ENCODE assay signal across 7 mouse cellular contexts in the genomic region with DNA sequence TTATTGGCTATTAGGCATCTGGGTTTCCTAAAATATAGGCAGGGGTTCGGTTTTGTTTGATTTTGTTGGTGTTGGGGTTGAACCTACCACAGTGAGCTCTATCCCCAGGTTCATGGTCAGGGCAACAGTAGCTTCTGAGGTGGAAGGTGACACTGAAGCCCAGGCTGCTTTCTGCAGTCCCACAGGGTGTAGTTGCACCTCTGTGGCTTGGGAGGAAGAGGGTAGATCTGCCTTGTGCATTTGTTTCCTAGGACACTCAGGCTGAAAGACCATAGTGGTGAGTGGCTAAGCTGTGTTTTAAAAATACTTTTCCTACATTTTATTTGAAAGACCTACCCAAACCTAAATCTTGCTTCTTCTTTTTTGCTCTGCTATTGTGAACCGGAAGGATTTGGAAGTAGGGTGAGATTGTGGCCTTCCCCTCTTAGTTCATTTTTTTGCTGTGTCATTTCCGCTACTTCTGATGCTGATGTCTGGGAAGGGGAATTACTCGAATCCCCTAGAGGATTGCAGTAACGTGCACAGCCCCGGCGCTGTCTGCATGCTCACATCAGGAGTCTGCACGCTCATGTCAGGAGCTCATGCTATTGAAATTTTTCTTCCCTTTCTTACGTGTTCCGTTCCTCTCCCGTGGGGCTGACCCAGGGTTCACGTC.
DNase-seq lines count a peak whose midpoint lies in the region; ATAC-seq lines count a peak whose summit lies in the region.

No protein-coding gene starts in this region.

- 0 out of 2 replicates have a peak overlapping the region, but pooled peaks have one; percentile 8 for H3K4me3 ChIP-seq in hindbrain, embryonic 15.5 days

- ATAC-seq in hindbrain, embryonic 15.5 days (ENCODE audit: low FRiP score, low read depth) = peak; percentile 79
- no peak for ATAC-seq in erythroid progenitor cell, adult 5-6 weeks (replicated peaks; ENCODE audit: low FRiP score, poor library complexity, severe bottlenecking)

- no peaks in the 10 kb centered on the region for H3K9me3 ChIP-seq in hindbrain, embryonic 15.5 days

- peak overlapping the region; percentile 75 for H3K27ac ChIP-seq in hindbrain, embryonic 15.5 days (replicated peaks)

- H3K9ac ChIP-seq in hindbrain, embryonic 15.5 days = peak overlapping the region; percentile 29; the same call in 1 of the 2 replicates

- H3K4me2 ChIP-seq in hindbrain, embryonic 15.5 days = peak overlapping the region; percentile 43

- DNase-seq in 416B (ENCODE audit: low read depth) (peak; percentile 9), R1 (ENCODE audit: low read depth, low spot score) (peak; percentile 62)
- DNase-seq in forelimb bud, embryonic 11.5 days (ENCODE audit: low read depth, low spot score) = peak; percentile 44
- peak; percentile 15 for DNase-seq in lung, postnatal 36 days
- DNase-seq in yolk sac, embryonic 10.5 days (ENCODE audit: low spot score) = peak; percentile 41

- 23% methylated on average over 12 of the region's 12 CpGs for WGBS in hindbrain, embryonic 15.5 days

- no peaks in the 10 kb centered on the region for H3K27me3 ChIP-seq in hindbrain, embryonic 15.5 days

- H3K4me1 ChIP-seq in hindbrain, embryonic 15.5 days (replicated peaks) = peaks cover 38% of the 10 kb centered on the region

- H3K36me3 ChIP-seq in hindbrain, embryonic 15.5 days = no peaks in the 10 kb centered on the region

Comparison
In these comparisons a context has a peak if more than half of its experiments do, and no peak if none do; other contexts are left out.
1. DNase-seq: peak in every context shown above with its lines; median percentile 62 in R1; 44 in forelimb bud, embryonic 11.5 days; 41 in yolk sac, embryonic 10.5 days; 15 in lung, postnatal 36 days; 9 in 416B.